Mouse (Mus musculus): ENCODE data around the gene Shmt2.

The Shmt2 gene

GRCm38 (mm10) chr10:127472722-127473121 is 49.5 kb downstream of the Shmt2 start:
- DNase-seq, result no peak

GRCm38 (mm10) chr10:127471281-127471988 is 50.8 kb downstream of the Shmt2 start:
- DNase-seq, result no peak

Measured in right cerebral cortex, postnatal 4 days (tissue).